Mouse (Mus musculus): ENCODE data around the gene Gm42906. TPM values are rescaled to one million over a fixed set of nuclear protein-coding genes. Genes with fewer than 3 reads are reported as not detected.

Gm42906 gene
- total and polyA plus RNA-seq, 3 experiments, result not detected

DNA sequence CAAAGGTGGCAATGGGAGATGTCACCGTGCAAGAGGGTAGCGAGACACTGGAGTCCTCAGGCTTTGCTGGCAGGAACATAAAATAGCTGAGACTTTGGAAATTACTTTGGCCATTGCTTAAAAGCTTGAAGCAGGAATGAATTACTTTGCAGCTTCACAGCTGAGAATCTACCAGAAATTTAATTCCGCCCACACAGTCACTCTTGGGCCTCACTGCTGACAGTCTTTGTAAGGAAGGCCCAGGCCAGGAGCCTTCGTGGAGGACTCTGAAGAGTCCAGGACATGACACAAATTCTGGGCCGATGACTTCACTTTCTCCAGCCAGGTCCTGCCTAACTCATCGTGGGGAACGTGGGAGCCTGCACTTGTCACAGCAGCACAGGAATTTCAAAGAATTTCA, 405.9 kb downstream of the Gm42906 start:
- no peak overlapping the region for H3K4me3 ChIP-seq (replicated peaks in 1 of 3; ENCODE audit: low read depth in 2 of 3, low read length in 2 of 3, poor library complexity in 1 of 3)
- H3K79me2 ChIP-seq (replicated peaks; ENCODE audit: control insufficient read depth, extremely low read depth, insufficient read depth, poor library complexity, severe bottlenecking), result no peaks in the 10 kb centered on the region
- H3K27ac ChIP-seq (ENCODE audit: insufficient read depth, low read depth), result no peak overlapping the region
- no peak for TF ChIP-seq TCF12 (IDR thresholded peaks at IDR 0.05; ENCODE audit: low read depth, low read length)
- no peak for TF ChIP-seq ETS1 (conservative IDR thresholded peaks at IDR 0.05; ENCODE audit: low read depth, low read length)
- TF ChIP-seq CHD1 (IDR thresholded peaks at IDR 0.05; ENCODE audit: low read depth, low read length), result no peak
- no peak for TF ChIP-seq PAX5 (IDR thresholded peaks at IDR 0.05; ENCODE audit: low read length)
- TF ChIP-seq MAFK (IDR thresholded peaks at IDR 0.05; ENCODE audit: insufficient replicate concordance, low read length), result no peak
- no peak for TF ChIP-seq TBP (conservative IDR thresholded peaks at IDR 0.05; ENCODE audit: low read depth, low read length)
- TF ChIP-seq ELF1 (IDR thresholded peaks at IDR 0.05; ENCODE audit: low read depth, low read length), result no peak
- no peak for TF ChIP-seq MYC (IDR thresholded peaks at IDR 0.05; ENCODE audit: low read depth, low read length)
- no peak for TF ChIP-seq ZKSCAN1 (IDR thresholded peaks at IDR 0.05; ENCODE audit: borderline replicate concordance, low read depth, low read length)
- TF ChIP-seq MAX (IDR thresholded peaks at IDR 0.05; ENCODE audit: low read length), result no peak
- no peak for TF ChIP-seq HCFC1 (IDR thresholded peaks at IDR 0.05; ENCODE audit: low read depth, low read length)
- TF ChIP-seq RCOR1 (conservative IDR thresholded peaks at IDR 0.05; ENCODE audit: low read depth, low read length), result no peak
- TF ChIP-seq SMC3 (IDR thresholded peaks at IDR 0.05; ENCODE audit: low read depth, low read length), result no peak
- no peak overlapping the region for H3K9ac ChIP-seq (ENCODE audit: insufficient read depth, low read depth)
- no peaks in the 10 kb centered on the region for H3K36me3 ChIP-seq (replicated peaks in 1 of 2; ENCODE audit: control insufficient read depth in 1 of 2, insufficient read depth in 1 of 2, low read length in 1 of 2)
- dilution Hi-C loops (cut with MboI; ENCODE audit: extremely low pct_ligation_motif_present, extremely low pct_unique_long_range_greater_than_20kb, low sequenced_read_pairs) (no loop called here), in situ Hi-C loops (cut with MboI; ENCODE audit: low pct_ligation_motif_present, low pct_unique_long_range_greater_than_20kb, low sequenced_read_pairs) (no loop called here)
- no peaks in the 10 kb centered on the region for H3K4me1 ChIP-seq (ENCODE audit: control insufficient read depth in 1 of 2, insufficient read depth in 2 of 2)
- no peaks in the 10 kb centered on the region for H3K9me3 ChIP-seq (replicated peaks; ENCODE audit: low read length)
- DNase-seq (ENCODE audit: extremely low read depth), result no peak
- H3K27me3 ChIP-seq (replicated peaks), result peaks cover 27% of the 10 kb centered on the region
- H3K4me2 ChIP-seq (ENCODE audit: insufficient read depth, low read depth, poor library complexity, severe bottlenecking), result no peak overlapping the region

DNA sequence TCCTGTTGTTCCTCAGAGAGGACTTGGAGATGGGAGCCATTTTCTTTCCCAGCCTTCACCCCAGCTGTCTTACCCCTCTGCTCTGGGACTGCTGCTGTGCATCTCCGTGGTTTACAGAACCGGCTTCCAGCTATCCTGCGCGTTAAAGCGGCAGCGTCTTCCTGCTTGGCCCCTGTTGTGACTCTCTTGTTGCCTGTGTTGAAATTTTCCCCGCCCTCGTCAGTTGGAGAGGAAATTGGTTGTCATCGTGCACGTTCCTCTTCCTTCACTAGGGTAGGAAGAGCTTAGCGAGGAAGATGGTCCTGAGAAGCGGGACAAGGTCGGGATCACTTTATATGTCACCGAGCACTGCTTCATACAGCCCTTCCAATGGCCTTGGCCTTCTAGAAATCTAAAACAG, 407.1 kb downstream of the Gm42906 start:
- H3K4me1 ChIP-seq (ENCODE audit: control insufficient read depth in 1 of 2, insufficient read depth in 2 of 2), result no peaks in the 10 kb centered on the region
- in situ Hi-C loops (cut with MboI; ENCODE audit: low pct_ligation_motif_present, low pct_unique_long_range_greater_than_20kb, low sequenced_read_pairs) (no loop called here), dilution Hi-C loops (cut with MboI; ENCODE audit: extremely low pct_ligation_motif_present, extremely low pct_unique_long_range_greater_than_20kb, low sequenced_read_pairs) (no loop called here)
- H3K9ac ChIP-seq (ENCODE audit: insufficient read depth, low read depth), result no peak overlapping the region
- no peaks in the 10 kb centered on the region for H3K79me2 ChIP-seq (replicated peaks; ENCODE audit: control insufficient read depth, extremely low read depth, insufficient read depth, poor library complexity, severe bottlenecking)
- no peak for DNase-seq (ENCODE audit: extremely low read depth)
- no peak overlapping the region for H3K27ac ChIP-seq (ENCODE audit: insufficient read depth, low read depth)
- H3K36me3 ChIP-seq (replicated peaks in 1 of 2; ENCODE audit: control insufficient read depth in 1 of 2, insufficient read depth in 1 of 2, low read length in 1 of 2), result no peaks in the 10 kb centered on the region
- H3K4me3 ChIP-seq (replicated peaks in 1 of 3; ENCODE audit: low read depth in 2 of 3, low read length in 2 of 3, poor library complexity in 1 of 3), result no peak overlapping the region
- H3K27me3 ChIP-seq (replicated peaks), result peaks cover 15% of the 10 kb centered on the region
- TF ChIP-seq ZC3H11A (IDR thresholded peaks at IDR 0.05; ENCODE audit: low read depth, low read length) (no peak), TCF12 (IDR thresholded peaks at IDR 0.05; ENCODE audit: low read depth, low read length) (no peak), MEF2A (IDR thresholded peaks at IDR 0.05; ENCODE audit: borderline replicate concordance, low read depth, low read length) (no peak), POLR2A (IDR thresholded peaks at IDR 0.05; ENCODE audit: low read depth, low read length) (no peak), KAT2A (IDR thresholded peaks at IDR 0.05; ENCODE audit: insufficient replicate concordance, low read length) (no peak), E2F4 (IDR thresholded peaks at IDR 0.05; ENCODE audit: insufficient replicate concordance, low read depth, low read length) (no peak), ZMIZ1 (IDR thresholded peaks at IDR 0.05; ENCODE audit: low read depth, low read length) (no peak), ELF1 (IDR thresholded peaks at IDR 0.05; ENCODE audit: low read depth, low read length) (no peak), MAZ (IDR thresholded peaks at IDR 0.05; ENCODE audit: low read depth, low read length) (no peak), EP300 (IDR thresholded peaks at IDR 0.05; ENCODE audit: low read length) (no peak), RAD21 (IDR thresholded peaks at IDR 0.05; ENCODE audit: low read depth, low read length) (no peak), UBTF (IDR thresholded peaks at IDR 0.05; ENCODE audit: low read depth, low read length) (no peak), MAFK (IDR thresholded peaks at IDR 0.05; ENCODE audit: insufficient replicate concordance, low read length) (no peak), SMC3 (IDR thresholded peaks at IDR 0.05; ENCODE audit: low read depth, low read length) (no peak), RCOR1 (conservative IDR thresholded peaks at IDR 0.05; ENCODE audit: low read depth, low read length) (no peak), NRF1 (IDR thresholded peaks at IDR 0.05; ENCODE audit: low read depth, low read length) (no peak)
- H3K9me3 ChIP-seq (replicated peaks; ENCODE audit: low read length), result no peaks in the 10 kb centered on the region
- H3K4me2 ChIP-seq (ENCODE audit: insufficient read depth, low read depth, poor library complexity, severe bottlenecking), result no peak overlapping the region
